Mouse (Mus musculus): ENCODE data around the gene Olfr1233.

The Olfr1233 gene

GRCm38 (mm10) chr2:89342298-89342697, at the start of gene Olfr1233:
Olfr1233 (minus strand) TSS chr2:89342398.
- no peak within 1 kb of the TSS for H3K4me3 ChIP-seq (replicated peaks; ENCODE audit: low read length)
- no peaks in the 10 kb centered on the region for H3K9me3 ChIP-seq (ENCODE audit: low read length)
- H3K36me3 ChIP-seq (ENCODE audit: insufficient read depth, low read length), result no peaks in the 10 kb centered on the region
- TF ChIP-seq CTCF (conservative IDR thresholded peaks at IDR 0.05; ENCODE audit: low read length), result no peak
- no peak for TF ChIP-seq POU5F1 (IDR thresholded peaks at IDR 0.05; ENCODE audit: borderline replicate concordance, low read length)
- no peaks in the 10 kb centered on the region for H3K27me3 ChIP-seq (ENCODE audit: insufficient read depth, low read length)
- H3K4me1 ChIP-seq (replicated peaks; ENCODE audit: low read depth, low read length), result no peaks in the 10 kb centered on the region

DNA sequence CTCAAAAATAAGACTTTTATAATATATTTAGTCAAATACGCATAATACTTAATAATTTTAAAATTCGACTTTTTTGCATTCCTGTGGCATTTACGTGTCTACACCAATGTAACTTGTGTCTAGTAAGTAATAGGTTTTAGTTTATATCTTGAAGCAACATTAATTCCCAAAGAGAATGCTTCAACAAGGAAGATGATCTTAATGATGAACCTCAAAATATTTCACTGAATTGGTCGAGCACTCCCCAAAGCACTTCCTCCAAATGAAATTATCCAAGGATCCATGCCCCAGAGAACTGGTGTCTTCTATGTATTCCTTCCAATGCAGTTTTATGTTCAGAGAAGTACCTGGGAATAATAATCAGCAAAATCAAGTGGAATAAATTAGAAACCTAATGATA, 22.6 kb upstream of the Olfr1233 start, which contains the start of gene Olfr1234:
TSS of gene Olfr1234 (minus strand) at position 101 of the 400 bp plus-strand sequence.
- no peaks in the 10 kb centered on the region for H3K4me1 ChIP-seq (replicated peaks; ENCODE audit: low read depth, low read length)
- H3K27me3 ChIP-seq (ENCODE audit: insufficient read depth, low read length), result no peaks in the 10 kb centered on the region
- no peak within 1 kb of the TSS for H3K4me3 ChIP-seq (replicated peaks; ENCODE audit: low read length)
- no peaks in the 10 kb centered on the region for H3K36me3 ChIP-seq (ENCODE audit: insufficient read depth, low read length)
- no peak for TF ChIP-seq POU5F1 (IDR thresholded peaks at IDR 0.05; ENCODE audit: borderline replicate concordance, low read length)
- no peak for TF ChIP-seq CTCF (conservative IDR thresholded peaks at IDR 0.05; ENCODE audit: low read length)
- no peak for TF ChIP-seq NANOG (IDR thresholded peaks at IDR 0.05; ENCODE audit: borderline replicate concordance, low read length)
- H3K9me3 ChIP-seq (ENCODE audit: low read length), result no peaks in the 10 kb centered on the region

GRCm38 (mm10) chr2:89329575-89329974, 12.6 kb downstream of the Olfr1233 start, which contains the start of gene Olfr1232:
Olfr1232 (minus strand) TSS chr2:89329675.
- H3K4me1 ChIP-seq (replicated peaks; ENCODE audit: low read depth, low read length), result no peaks in the 10 kb centered on the region
- H3K36me3 ChIP-seq (ENCODE audit: insufficient read depth, low read length), result no peaks in the 10 kb centered on the region
- H3K4me3 ChIP-seq (replicated peaks; ENCODE audit: low read length), result no peak within 1 kb of the TSS
- H3K9me3 ChIP-seq (ENCODE audit: low read length), result no peaks in the 10 kb centered on the region
- H3K27me3 ChIP-seq (ENCODE audit: insufficient read depth, low read length), result no peaks in the 10 kb centered on the region
- TF ChIP-seq NANOG (IDR thresholded peaks at IDR 0.05; ENCODE audit: borderline replicate concordance, low read length) (no peak), POU5F1 (IDR thresholded peaks at IDR 0.05; ENCODE audit: borderline replicate concordance, low read length) (no peak), CTCF (conservative IDR thresholded peaks at IDR 0.05; ENCODE audit: low read length) (no peak)

GRCm38 (mm10) chr2:89306974-89307373, 35.2 kb downstream of the Olfr1233 start, which contains the start of gene Olfr1231:
Olfr1231 (minus strand) TSS chr2:89307074.
- H3K36me3 ChIP-seq (ENCODE audit: insufficient read depth, low read length), result no peaks in the 10 kb centered on the region
- H3K4me3 ChIP-seq (replicated peaks; ENCODE audit: low read length), result no peak within 1 kb of the TSS
- TF ChIP-seq NANOG (IDR thresholded peaks at IDR 0.05; ENCODE audit: borderline replicate concordance, low read length), result no peak
- no peak for TF ChIP-seq CTCF (conservative IDR thresholded peaks at IDR 0.05; ENCODE audit: low read length)
- no peak for TF ChIP-seq POU5F1 (IDR thresholded peaks at IDR 0.05; ENCODE audit: borderline replicate concordance, low read length)
- H3K4me1 ChIP-seq (replicated peaks; ENCODE audit: low read depth, low read length), result no peaks in the 10 kb centered on the region
- H3K9me3 ChIP-seq (ENCODE audit: low read length), result 0 out of 2 replicates have a peak, but pooled peaks cover 6% of the 10 kb centered on the region
- no peaks in the 10 kb centered on the region for H3K27me3 ChIP-seq (ENCODE audit: insufficient read depth, low read length)

DNA sequence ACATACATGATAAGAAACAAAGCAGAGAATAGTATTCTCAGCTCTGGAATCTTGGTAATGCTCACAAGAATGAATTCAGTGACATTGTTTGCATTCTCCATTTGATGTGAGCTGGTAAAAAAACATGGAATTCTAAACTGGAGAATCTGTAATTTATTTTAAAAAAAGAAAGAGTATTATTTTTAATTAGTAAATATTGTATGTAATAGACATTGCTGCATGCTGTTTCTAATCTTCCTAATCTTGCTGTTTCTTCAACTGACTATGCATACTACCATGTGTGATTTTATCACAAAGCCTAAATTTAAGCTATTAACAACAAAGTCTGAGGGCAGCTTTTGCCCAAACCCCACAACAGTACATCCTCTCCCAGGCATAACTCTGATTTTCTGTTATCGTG, 45.0 kb downstream of the Olfr1233 start, which contains the start of gene Olfr1230:
TSS of gene Olfr1230 (minus strand) at position 101 of the 400 bp plus-strand sequence.
- no peak within 1 kb of the TSS for H3K4me3 ChIP-seq (replicated peaks; ENCODE audit: low read length)
- no peaks in the 10 kb centered on the region for H3K27me3 ChIP-seq (ENCODE audit: insufficient read depth, low read length)
- no peaks in the 10 kb centered on the region for H3K9me3 ChIP-seq (ENCODE audit: low read length)
- no peaks in the 10 kb centered on the region for H3K36me3 ChIP-seq (ENCODE audit: insufficient read depth, low read length)
- no peak for TF ChIP-seq POU5F1 (IDR thresholded peaks at IDR 0.05; ENCODE audit: borderline replicate concordance, low read length)
- no peak for TF ChIP-seq NANOG (IDR thresholded peaks at IDR 0.05; ENCODE audit: borderline replicate concordance, low read length)
- TF ChIP-seq CTCF (conservative IDR thresholded peaks at IDR 0.05; ENCODE audit: low read length), result no peak
- no peaks in the 10 kb centered on the region for H3K4me1 ChIP-seq (replicated peaks; ENCODE audit: low read depth, low read length)

- TF ChIP-seq NANOG (IDR thresholded peaks at IDR 0.05; ENCODE audit: borderline replicate concordance, low read length) (no peak), POU5F1 (IDR thresholded peaks at IDR 0.05; ENCODE audit: borderline replicate concordance, low read length) (no peak), CTCF (conservative IDR thresholded peaks at IDR 0.05; ENCODE audit: low read length) (no peak)
- Histone ChIP-seq H3K4me1 (replicated peaks; ENCODE audit: low read depth, low read length) (no peaks in the 10 kb centered on the region), H3K36me3 (ENCODE audit: insufficient read depth, low read length) (no peaks in the 10 kb centered on the region), H3K4me3 (replicated peaks; ENCODE audit: low read length) (no peak within 1 kb of the TSS), H3K9me3 (ENCODE audit: low read length) (no peaks in the 10 kb centered on the region), H3K27me3 (ENCODE audit: insufficient read depth, low read length) (no peaks in the 10 kb centered on the region)
These were observed 54.3 kb downstream of the Olfr1233 start, which contains the start of gene Olfr1229 for GRCm38 (mm10) chr2:89287914-89288313. Olfr1229 (minus strand) TSS chr2:89288014.
